Mouse (Mus musculus) layer of hippocampus, postnatal 14 days (tissue): ENCODE data around the gene Bcr. TPM values are rescaled to one million over a fixed set of nuclear protein-coding genes. Genes with fewer than 3 reads are reported as not detected.
A peak's percentile ranks its signal among the peaks of the same experiment; 100 is the strongest.

ENCODE experiments used
- DNase-seq, 2 experiments: peaks; one replicate each; pipeline ENCODE4 v3.0.0; 2021 to 2022; ENCODE audit warnings: low spot score in 2 of 2, mixed read lengths in 1 of 2
- total RNA-seq, 2 experiments: library from RNA; stranded (reverse); gene quantifications; 2 replicates each; pipeline ENCODE4 v1.2.3; 2021

The Bcr gene
- total RNA-seq, 2 experiments from 2014 or later: 75.0 to 83.2 TPM

- no peak for DNase-seq
These were observed 4.7 kb upstream of the Bcr start for GRCm38 (mm10) chr10:75055672-75056071.

DNA sequence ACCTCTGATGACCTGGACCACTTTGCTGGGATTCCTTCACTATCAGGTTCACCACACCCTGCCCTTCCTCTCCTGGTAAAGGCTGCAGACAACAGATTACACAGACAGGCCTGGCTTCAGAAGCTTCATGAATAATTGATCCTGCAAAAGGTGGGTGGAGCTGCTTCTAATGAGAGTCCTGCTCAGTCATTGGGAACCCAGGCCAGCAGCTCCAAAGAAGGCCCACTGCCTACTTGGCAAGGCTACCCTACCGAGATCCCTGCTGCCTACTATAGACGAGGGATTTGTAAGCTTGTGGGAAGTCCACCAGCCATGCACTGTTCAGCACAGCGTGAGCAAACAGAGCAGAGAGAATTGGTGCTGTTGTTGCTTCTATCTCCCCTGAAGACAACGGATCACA is 4.1 kb upstream of the Bcr start:
- peak; percentile 43 to 70 for DNase-seq

GRCm38 (mm10) chr10:75058336-75058735 is 2.1 kb upstream of the Bcr start:
- DNase-seq: no peak

DNA sequence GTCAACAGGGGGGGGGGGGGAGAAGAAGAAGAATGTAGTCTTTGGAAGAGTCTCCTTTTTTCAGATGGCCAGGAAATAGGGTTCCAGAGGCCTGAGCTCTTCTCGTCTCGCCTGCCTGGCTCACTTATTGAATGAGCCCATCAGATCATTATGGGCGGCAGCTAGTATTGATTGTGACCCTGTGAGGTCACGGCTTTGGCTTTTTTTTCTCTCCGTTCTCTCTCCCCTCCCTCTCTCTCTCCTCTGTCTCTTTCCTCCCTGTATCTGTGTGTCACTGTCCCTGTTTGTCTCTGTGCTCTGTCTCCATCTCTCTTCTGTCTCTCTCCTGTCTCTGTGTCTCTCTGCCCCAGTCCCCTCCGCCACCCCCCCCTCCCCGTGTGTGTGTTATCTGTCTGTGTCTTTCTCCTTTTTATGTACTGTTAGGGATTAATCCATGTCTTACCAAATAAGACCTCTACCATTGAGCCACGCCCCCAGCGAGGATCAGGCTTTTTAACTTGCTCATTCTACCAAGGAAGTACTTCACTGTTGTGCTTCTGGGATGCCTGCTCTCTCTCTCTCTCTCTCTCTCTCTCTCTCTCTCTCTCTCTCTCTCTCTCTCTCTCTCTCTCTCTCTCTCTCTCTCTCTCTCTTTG is 1.5 kb upstream of the Bcr start:
- no peak for DNase-seq

DNA sequence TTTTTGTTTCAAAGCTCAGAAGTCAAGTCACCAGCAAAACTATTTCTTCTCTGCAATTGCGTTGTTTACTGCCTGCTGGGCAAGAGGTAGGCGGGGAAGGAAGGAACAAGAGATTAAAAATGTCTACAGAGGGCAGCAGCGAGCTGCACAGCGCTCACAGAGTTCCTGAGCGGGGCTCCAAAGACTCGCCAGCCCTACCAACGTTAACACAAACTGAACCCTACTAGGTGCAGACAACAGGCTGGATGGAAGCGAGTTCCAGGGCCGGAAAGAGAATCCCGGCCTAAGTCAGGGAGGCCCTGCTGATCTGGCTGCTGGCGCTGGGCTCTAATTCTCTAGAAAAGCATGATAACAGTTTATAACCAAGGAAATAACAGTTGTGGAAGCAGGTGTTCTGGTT is 996 bp upstream of the Bcr start:
- peak; percentile 77 to 85 for DNase-seq

DNA sequence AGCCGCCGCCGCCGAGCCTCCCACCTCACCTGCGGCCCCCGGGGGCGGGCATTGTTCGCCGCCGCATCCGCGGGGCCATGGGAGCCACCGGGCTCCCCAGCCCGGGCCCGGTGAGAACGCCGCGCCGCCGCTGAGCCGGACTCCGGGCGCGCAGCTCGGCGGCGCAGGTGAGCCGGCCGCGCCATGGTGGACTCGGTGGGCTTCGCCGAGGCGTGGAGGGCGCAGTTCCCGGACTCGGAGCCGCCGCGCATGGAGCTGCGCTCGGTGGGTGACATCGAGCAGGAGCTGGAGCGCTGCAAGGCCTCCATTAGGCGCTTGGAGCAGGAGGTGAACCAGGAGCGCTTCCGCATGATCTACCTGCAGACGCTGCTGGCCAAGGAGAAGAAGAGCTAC is 447 bp downstream of the Bcr start:
- DNase-seq: peak in 1 of 2 experiments; percentile 28

DNA sequence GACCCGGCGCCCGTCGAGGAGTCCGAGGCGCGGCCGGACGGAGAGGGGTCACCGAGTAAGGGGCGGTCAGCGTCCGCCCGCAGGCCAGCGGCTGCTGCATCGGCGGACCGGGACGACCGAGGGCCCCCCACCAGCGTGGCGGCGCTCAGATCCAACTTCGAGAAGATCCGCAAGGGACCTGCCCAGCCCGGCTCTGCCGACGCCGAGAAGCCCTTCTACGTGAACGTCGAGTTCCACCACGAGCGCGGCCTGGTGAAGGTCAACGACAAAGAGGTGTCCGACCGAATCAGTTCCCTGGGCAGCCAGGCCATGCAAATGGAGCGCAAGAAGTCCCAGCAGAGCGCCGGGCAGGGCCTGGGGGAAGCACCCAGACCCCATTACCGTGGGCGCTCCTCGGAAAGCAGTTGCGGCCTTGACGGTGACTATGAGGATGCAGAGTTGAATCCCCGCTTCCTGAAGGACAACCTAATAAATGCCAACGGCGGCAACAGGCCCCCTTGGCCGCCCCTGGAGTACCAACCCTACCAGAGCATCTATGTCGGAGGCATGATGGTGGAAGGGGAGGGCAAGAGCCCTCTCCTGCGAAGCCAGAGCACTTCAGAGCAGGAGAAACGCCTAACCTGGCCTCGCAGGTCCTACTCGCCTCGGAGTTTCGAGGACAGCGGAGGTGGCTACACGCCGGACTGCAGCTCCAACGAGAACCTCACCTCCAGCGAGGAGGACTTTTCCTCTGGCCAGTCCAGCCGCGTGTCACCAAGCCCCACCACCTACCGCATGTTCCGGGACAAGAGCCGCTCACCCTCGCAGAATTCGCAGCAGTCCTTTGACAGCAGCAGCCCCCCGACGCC is 1.2 kb downstream of the Bcr start:
- DNase-seq: peak in 1 of 2 experiments; percentile 34

GRCm38 (mm10) chr10:75062189-75062561 is 1.8 kb downstream of the Bcr start:
- peak; percentile 19 to 37 for DNase-seq

DNA sequence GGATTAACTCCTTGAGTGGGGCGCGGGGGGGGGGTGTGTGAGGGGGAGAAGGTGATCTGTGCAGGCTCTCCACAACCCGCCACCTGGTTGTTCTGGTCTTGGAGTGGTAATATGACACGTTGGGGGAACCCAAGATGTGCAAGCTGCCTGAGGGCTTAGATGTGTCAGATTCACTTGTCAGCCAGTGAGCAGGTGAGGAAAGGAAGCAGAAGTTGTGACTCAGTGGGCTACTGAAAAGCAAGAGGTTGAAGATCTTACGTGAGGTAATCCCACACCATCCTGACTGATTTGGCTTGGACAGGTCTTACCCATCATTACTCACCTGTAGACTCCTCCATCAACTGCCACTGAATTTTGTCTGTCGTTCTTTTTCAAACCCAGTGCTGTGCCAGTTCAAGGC is 2.2 kb downstream of the Bcr start:
- no peak for DNase-seq

DNA sequence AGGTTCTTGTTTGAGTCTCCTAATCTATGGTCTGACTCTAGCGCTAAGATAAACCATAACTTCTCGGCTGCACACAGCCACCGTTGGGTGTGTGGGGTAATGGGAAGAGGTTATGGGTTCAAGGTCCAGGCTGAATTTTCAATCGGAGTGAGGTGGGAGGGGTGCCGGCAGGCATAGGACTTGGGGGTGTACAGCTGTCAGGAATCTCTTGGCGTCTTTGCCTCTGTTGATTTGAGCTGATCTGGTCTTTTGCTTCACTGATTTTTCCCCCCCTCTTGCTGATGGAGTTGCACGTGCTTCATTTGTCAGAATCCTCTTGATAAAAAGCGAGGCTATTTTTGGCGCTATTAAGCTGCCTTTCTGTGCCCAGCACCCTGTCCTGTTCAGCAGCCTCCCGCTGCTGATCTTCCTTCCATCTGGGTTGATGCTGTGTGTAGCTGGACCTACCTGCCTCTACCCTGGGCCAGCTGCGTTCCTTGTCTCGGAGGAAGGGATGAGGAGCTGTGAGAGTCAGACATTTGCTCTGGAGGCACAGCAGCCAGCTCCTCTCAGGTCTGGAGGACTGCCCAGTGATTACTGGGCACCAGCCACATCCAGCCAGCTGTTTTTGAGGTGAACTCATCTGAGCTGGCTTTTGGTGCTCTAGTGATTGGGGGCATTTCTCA is 3.0 kb downstream of the Bcr start:
- DNase-seq: peak in 1 of 2 experiments; percentile 37

DNA sequence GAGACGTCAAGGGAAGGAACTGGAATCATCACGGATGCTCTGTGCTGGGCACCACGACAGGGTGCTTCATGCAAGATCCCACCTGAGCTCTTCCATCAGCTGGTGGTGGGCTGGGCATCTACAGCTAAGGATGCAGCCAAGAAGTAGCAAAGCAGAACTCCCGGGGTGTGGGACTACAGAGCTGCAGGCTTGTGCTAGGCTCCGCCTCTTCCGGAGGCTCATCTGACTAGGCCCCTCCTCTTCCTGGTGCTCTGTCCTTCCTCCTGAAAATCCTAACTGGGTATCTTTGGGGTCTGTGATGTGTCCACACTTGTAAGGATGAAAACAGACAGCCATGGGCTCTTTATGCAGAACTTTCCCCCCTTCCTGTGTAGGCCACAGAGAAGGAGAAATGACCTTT is 5.3 kb downstream of the Bcr start:
- no peak for DNase-seq

DNA sequence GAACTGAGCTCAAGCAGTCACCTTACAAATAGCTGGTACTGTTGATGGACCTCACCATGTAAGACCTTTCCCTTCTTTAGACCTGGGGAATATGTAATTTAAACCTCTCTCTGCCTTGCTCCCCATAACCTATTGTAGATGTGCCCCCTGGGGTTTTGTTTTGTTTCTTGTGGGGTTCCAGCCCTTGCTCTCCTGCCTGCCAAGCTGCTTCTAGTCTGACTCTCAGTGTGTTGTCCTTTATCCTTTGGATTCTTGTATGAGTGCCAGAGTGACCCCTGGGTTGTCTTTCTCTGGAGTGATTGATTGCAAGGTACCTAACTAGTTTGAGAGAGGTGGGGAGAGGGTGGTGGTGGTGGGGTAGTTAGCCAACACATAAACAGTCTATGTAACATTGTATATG is 7.1 kb downstream of the Bcr start:
- no peak for DNase-seq

DNA sequence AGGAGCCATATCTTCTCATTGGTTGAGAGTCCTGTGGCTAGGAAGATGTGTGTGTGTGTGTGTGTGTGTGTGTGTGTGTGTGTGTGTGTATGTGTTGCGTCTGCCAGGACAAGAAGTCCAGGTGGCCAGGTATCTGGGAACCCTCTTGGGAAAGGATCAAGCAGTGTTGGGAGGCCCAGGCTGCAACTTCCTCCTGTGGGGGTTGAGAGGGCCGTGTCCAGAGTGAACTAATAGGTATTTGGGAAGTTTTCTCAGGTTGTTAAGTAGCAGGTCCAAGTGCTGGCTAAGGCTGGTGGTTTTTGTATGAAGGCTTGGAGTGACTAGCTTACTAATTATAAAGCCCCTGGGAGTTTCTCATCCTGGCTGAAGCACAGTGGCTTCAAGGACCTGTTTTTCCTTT is 7.7 kb downstream of the Bcr start:
- DNase-seq: no peak

- DNase-seq: no peak
These were observed 8.4 kb downstream of the Bcr start for GRCm38 (mm10) chr10:75068624-75069328.

GRCm38 (mm10) chr10:75070281-75070976 is 10.0 kb downstream of the Bcr start:
- no peak for DNase-seq

DNA sequence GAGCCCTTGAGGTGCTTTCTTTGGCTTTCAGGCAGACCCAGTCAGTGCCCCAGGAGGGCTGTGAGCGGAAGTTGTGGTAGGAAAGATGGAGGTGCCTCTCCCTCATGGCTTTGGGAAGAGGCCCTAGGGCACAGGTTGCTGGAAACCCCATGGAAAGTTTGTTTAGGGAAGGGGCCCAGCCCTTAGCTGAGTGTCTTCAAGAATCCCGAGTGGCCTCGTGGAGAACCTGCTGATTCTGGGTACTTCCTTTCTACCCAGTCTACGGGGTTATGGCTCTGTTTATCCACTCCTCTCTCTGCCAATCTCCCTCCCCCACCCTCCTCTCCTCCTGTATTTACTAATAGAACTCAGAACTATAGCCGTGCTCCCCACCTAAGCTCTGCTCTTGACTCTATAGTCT is 15.3 kb downstream of the Bcr start:
- DNase-seq: no peak

- DNase-seq: no peak
These were observed 18.1 kb downstream of the Bcr start for GRCm38 (mm10) chr10:75078174-75079128.

- DNase-seq: no peak
These were observed 24.9 kb downstream of the Bcr start for GRCm38 (mm10) chr10:75085330-75085729.

GRCm38 (mm10) chr10:75088471-75088870 is 28.1 kb downstream of the Bcr start:
- DNase-seq: no peak
